Mouse (Mus musculus) adrenal gland, postnatal 36 days (tissue): ENCODE results near the gene Wfdc6a. TPM values are rescaled to one million over a fixed set of nuclear protein-coding genes. Genes with fewer than 3 reads are reported as not detected.
A peak's percentile ranks its signal among the peaks of the same experiment; 100 is the strongest.
"Not testable (repeated sequence)": the region's sequence is repeated elsewhere in the genome, so short reads cannot be mapped to it uniquely, and the experiment has no call there.

Source experiments
- DNase-seq, 2 experiments: peaks; one replicate each; pipeline ENCODE4 v3.0.0; 2021; ENCODE audit warnings: mixed read lengths in 1 of 2
- long read RNA-seq, 2 experiments: library from polyadenylated mRNA; stranded (forward); transcript quantifications; one replicate each; pipeline ENCODE4 v2.0.0; 2021; ENCODE audit warnings: borderline sequencing depth in 2 of 2
- total RNA-seq, 2 experiments: library from RNA; stranded (reverse); gene quantifications; 2 replicates each; pipeline ENCODE4 v1.2.3; 2021

Wfdc6a gene
- under 1 TPM in 1 of 2 experiments, not detected in 1; 0.40 TPM for total RNA-seq
- long read RNA-seq, experiment 1: 0 reads
- long read RNA-seq, experiment 2: 0 reads

DNA sequence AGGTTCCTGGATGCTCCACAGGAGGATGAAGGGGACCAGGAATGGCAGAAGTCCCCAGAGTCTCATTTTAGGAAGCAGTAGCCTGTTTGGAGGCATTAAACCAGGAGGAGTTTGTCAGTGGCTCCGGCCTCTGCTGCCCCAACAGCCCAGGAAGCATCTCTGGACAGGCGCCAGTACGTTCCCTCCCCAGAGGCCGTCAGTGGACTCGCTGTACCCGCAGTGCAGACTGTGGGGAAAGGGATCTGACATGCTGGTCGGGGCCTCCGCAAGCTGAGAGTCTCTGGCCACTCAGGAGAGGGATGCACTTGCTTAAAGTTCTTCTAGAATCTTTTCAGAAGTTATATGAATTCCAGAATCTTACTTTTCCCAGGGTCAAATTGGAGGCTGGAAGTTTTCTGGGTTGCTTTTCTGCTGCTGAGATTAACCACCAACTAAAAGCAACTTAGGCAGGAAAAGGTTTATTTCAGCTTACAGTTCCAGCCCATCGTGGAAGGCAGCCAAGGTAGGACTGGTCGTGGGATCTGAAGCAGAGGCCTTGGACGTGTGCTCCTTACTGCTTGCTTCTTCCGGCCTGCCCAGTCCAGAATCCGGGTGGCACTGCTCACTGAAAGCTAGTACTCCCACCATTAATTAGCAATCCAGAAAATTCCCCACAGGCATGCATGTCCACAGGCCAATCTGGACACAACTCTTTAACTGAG is at the start of gene Wfdc6a:
TSS of gene Wfdc6a (minus strand) at position 423 of the 701 bp plus-strand sequence.
- DNase-seq: peak; percentile 35 to 66

DNA sequence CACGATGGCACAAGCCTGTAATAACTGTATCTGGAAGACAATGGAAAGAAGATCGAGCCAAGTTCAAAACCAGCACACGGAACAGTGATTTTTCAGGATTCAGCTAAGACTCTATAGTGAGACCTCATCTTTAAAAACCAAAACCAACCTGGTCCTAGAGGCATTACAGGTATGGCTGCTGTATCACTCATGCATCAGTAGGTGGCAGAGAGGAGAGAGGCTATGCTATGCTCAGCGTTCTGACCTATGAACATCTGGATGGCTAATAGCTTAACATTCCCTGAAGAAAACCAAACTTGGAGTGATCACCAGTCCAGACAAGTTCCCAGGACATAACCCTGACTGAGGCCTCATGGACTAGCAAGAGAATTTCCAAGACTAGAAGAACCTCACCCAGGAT is 36.5 kb upstream of the Wfdc6a start:
- no peak for DNase-seq

DNA sequence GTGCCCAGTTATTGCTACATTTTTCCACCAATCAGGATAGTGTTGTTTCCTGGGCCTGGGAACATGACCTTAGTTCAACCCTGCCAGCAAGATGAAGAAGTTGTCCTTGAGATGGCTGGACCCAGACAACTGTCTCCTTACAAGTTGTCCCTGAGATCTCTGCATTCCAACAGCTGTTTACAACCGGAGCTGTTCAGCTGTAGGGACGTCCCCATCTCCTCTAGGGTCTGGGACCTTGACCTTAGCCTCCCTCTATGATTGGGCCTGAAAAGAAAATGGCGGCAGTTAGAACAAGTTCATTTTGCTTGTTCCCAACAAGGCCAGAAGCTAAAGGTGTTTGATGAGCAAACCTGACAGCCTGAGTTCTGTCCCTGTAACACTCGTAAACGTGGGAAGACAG is 33.8 kb upstream of the Wfdc6a start:
- DNase-seq: no peak

DNA sequence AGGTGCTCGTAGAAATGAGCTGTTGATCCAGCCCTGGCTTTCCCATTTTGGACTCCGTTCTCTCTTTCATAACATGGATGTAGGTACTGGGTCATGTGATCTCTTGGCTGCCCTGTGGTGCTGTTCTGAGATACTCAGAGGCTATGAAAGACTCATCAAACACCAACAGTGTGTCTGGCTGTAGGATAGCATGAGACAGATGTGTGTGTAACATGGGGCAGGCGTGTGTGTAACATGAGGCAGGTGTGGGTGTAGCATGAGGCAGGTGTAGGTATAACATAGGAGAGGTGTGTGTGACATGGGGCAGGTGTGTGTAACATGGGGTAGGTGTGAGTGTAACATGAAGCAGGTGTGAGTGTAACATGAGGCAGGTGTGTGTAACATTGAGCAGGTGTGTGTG is 30.1 kb upstream of the Wfdc6a start:
- no peak for DNase-seq

DNA sequence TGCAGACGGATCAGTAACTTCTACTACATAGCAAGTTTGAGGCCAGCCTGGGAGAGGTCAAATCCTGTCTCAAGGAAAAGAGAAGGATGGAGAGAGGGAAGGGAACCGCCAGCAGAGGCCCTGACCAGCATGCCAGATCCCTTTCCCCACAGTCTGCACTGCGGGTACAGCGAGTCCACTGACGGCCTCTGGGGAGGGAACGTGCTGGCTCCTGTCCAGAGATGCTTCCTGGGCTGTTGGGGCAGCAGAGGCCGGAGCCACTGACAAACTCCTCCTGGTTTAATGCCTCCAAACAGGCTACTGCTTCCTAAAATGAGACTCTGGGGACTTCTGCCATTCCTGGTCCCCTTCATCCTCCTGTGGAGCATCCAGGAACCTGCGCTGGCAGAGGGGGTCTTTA is 28.2 kb upstream of the Wfdc6a start, which contains the start of the genes Wfdc6b and Wfdc8:
TSS of gene Wfdc6b (plus strand) at position 52 of the 400 bp plus-strand sequence.
TSS of gene Wfdc8 (minus strand) at position 156 of the 400 bp plus-strand sequence.
- DNase-seq: peak; percentile 52 to 78

DNA sequence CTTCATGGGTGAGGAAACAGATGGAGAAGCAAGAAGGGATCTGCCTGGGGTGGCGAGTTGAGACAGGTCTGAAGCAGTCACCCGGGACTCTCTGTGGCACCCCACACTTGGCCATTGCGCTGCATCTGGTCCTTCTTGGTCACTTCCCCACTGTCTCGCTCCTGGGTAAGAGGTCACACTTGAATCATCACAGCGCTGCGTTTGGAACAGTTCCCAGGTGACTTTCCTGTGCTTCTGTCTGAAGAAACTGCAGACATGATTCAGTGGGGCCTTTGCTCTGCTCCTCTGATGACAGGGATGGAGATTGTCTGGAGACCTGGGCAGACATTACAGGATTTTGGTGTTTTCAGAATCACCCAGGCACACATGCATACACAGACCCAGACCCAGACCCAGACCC is 23.5 kb upstream of the Wfdc6a start:
- peak; percentile 62 to 67 for DNase-seq

DNA sequence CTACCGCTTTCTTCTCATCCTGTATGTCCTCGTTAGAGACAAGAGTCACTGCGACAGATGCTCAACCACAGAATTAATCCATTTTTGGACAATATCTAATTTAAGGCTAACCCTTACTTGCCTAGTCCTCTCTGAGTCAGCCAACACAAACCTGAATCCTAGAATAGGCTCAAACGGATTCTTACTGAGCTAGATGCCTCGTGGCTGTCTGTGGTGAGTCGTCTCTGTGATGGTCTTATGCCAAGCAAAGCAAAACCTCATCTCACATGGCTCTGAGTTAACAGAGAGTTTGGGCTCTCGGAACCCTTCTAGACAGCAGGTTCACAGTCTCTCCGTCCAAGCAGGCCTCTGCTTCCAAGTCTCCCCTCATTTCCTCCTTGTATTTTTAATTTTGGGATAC is 19.2 kb upstream of the Wfdc6a start:
- DNase-seq: no peak

DNA sequence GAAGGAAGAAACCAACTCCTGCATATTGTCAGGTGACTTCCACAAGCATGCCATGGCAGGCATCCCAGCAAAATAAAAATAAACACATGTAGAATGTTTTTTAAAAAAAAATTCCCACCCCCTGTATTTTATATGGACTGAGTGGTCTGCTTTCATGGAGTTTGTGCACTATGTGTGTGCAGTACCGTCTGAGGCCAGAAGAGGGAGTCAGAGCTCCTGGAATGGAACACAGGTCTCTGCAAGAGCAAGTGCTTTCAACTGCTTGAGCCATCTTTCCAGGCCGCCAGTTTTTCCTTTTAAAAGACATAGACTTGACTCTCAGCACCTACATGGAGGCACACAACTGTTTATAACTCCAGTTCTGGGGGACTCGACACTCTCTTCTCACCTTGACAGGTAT is 18.2 kb upstream of the Wfdc6a start:
- no peak for DNase-seq

DNA sequence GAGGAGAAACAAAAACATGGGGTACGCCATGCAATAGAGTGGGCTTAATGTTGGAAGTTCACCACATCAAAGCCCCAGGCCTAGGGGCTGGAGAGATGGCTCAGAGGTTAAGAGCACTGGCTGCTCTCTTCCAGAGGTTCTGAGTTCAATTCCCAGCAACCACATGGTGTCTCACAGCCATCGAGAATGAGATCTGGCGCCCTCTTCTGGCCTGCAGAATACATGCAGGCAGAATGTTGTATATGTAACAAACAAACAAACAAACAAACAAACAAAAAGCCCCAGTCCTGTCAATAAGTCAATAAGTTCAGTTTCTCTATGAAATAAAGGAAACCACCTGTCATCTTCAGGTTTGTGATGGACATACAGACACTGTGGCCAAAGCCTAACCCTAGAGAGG is 14.9 kb upstream of the Wfdc6a start:
- no peak for DNase-seq

DNA sequence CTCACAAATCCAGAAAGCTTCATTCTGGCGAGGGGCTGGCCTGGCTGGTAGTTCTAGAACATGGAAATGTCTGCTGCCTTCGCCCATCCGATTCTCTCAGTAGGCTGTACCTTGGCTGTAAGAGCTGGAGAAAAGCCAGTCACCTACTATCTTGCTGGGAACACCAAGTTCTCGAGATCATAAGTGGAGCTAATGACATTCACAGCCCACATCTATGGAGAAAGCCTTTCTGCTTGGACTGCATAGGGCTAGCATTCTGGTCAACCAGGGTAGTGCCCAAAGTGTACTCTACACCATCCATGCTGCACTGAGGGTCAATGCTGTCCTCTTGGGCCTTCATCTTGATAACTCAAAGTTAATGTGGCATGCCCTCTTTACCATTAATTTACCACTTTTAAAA is 8.2 kb upstream of the Wfdc6a start, which contains the start of gene Eppin:
TSS of gene Eppin (minus strand) at position 101 of the 400 bp plus-strand sequence.
- DNase-seq: no peak

DNA sequence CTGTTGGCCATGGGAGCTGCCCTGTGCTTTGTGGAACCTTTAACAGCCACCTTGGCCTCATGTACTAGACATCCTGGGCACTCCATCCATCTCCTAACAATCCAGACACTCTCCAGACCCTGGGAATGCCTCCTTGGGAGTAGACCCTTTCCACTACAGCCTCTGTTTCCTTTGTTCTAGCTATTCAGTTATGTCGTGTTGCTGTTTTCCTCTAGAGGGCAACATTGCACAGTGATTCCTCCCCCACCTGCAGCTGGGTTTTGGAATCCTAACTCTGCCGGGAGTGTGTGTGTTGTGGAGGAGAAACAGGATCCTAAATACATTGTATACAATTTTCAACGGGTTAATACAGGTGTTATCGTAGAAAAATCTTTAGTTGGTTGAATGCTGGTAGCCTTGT is 6.8 kb upstream of the Wfdc6a start:
- peak; percentile 31 to 47 for DNase-seq

DNA sequence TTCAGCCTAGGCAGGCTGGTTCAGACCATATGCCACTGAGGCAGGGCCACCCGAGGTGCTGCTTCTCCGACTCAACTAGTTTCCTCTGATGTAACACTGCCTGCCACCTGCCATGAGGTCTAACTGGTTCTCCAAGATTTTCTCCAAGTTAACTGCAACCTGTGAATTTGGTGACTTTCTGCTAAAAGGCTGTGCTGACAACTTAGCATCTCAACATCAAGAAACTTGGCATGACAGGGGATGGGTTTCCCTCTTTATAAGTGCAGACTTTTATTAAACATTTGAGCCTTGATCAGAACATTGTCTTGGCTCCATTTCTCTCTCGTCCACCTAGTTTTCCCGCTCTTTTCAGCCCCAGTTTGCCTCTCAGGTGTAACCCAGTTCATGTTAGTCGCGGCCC is 11.9 kb downstream of the Wfdc6a start, which contains the start of gene Spint3:
TSS of gene Spint3 (minus strand) at position 101 of the 400 bp plus-strand sequence.
- not testable (repeated sequence) for DNase-seq

DNA sequence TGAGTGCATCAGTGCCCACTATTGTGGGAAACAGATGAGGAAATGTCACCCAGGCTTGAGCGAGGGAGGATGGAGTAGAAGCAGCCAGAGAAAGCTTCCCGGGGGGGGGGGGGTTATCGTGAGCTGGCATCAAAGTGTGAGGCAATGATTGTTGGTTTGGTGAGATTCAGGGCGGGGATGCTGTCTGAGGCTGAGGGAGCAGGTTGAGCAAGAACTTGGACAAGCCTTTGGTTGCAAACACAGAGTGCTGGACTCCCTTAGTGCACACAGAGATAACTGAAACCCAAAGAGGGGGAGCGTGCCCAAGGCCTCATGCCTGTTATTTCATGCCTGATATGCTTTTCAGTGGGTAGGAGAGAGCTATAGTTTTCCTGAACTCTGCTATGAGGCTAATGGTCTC is 17.8 kb downstream of the Wfdc6a start:
- DNase-seq: no peak

DNA sequence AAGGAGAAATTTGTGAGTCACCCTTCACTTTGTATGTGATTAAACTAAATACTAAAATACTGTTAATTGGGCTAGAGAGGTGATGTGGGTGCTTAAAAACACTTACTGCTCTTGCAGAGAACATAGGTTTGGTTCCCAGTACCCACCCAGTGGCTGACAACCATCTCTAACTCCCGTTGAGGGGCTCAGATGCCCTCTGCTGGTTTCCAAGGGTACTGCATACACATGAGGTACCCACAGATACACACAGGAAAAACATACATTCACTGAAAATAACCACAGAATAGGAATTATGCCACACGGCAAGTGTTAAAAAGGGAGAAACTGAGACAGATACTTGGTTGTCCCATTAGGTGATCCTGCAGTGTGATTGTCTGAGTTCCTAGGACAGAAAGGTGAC is 18.2 kb downstream of the Wfdc6a start:
- DNase-seq: no peak

DNA sequence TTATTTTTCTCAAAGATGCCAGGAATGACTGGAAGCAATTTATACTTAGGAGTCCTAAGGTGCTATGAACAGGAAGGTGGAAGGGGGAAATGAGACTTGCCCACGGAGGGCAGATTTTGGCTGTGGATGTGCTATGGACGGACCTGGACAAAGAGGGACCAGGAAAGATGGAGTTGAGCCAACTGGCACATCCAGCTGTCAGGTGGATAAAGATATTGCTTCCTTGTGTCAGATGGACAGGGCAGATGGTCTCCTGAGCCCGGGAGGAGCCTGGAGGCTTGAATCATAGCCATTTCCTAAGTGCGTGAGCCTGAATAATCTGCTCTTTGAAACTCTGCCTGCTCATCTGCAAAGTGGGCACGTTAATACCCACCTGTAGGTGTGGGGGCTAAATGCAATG is 20.9 kb downstream of the Wfdc6a start:
- DNase-seq: no peak

DNA sequence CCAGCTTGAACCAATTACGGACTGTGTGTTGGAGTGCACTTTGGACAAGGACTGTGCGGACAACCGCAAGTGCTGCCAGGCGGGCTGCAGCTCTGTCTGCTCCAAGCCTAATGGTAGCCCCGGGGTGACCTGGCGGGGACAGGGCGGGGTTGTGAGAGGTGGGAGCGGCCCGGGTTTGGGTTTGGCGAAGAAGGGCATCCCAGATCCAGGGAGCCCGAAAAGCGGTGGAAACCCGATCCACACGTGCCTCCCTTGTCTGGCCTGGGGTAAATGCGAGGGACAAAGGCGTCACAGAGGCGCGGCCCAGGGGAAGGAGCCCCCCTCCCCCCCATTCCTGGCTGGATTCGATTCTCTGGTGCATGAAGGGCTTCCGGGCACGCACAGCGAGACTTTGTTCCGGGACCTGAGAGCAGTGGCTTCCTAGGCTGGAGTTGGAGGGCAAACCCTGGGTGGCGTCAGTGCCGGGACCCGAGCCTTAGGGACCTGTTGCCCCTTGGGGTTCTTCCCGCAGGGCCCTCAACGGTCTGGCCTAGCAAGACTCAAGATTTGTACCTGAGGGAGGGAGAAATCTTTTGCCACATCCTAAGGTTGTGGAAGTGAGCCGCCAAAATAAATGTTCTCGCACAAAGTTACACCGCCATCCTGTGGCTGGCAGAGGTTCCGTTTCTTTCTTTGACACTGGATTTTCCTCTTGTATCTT is 21.8 kb downstream of the Wfdc6a start:
- DNase-seq: peak; percentile 30 to 42

DNA sequence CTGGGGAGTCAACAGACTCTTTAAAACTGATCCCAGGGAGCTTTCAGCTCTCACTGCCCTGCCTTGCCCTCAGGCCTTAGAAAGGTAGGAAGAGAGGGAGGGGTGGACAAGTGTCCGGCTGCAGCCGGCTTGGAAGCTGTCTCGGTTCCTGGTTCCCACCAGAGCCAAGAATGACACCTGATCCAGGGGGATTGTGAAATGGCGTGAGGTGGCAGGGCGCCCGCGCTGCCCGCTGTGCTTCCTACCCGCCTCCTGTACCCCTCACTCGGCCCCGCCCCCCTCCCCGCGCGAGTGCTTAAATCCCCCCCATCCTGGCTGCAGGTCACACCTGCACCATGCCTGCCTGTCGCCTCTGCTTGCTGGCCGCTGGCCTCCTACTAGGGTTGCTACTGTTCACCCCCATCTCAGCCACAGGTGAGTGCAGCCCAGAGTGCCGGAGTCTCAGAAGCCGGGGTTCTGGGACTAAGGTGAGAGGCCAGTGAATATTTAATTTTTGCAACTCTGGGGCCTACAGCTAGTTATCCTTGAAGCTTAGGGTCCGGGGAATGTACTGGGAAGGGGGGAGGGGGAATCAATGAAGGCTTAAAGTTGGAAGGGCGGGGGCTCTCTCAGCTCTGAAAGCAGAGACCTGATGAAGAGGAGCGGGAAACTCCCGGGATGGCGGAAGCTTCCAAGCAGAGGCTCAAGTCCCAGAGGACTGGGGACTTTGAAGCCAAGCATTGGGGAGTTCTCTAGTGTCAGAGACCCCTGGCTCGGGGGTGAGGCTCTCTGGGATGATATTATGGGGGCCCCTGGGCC is 22.7 kb downstream of the Wfdc6a start, which contains the start of gene Wfdc2:
TSS of gene Wfdc2 (plus strand) at position 23 of the 798 bp plus-strand sequence.
- peak in 1 of 2 experiments; percentile 18 for DNase-seq

DNA sequence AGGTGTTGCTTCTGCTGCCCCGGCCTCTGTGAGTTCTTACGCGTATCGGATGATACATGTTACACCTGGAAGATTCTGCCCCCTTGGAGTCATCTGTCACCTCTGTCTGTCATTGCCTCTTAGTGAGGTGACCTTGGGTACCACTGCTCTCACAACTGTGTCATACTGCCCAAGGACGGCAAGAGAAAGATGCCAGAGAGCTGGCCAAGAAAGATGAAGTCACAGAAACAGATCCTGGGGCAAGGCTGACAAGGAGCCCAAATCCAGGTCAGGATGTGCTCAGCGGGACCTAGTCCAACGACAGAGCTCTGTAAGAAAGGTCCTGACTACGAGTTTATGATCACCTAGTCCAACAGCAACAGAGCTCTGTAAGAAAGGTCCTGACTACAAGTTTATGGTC is 25.1 kb downstream of the Wfdc6a start:
- DNase-seq: peak; percentile 59 to 60

DNA sequence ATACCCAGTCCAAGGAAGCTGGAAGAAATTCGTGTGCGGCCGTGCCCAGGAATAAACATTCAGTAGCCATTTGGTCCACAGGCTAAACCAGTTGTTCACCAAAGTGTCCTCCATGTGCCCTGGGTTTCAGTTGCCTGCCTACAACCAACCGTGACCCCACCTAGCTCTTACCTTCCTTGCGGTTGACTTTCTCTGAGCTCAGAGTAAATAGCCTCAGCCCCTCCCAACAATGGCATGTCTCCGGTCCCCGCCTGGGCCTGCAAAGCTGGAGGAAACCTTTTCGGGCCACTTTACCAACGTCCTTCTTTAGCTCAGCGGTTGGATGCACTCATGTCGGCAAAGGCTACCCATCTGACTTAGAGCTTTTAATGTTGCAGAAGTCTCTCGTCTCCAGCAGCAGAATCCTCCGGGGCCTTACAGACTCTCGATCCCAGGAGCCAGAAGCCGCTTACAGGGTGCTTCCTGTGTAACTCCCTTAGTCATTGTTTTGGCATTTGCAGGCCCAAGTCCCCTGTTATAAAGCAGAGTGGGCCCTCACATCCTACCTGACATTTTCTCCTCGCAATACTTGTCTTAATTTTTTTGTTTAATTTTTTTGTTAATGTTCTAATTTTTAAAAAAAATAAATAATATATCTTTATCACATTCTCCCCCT is 26.1 kb downstream of the Wfdc6a start:
- DNase-seq: no peak

DNA sequence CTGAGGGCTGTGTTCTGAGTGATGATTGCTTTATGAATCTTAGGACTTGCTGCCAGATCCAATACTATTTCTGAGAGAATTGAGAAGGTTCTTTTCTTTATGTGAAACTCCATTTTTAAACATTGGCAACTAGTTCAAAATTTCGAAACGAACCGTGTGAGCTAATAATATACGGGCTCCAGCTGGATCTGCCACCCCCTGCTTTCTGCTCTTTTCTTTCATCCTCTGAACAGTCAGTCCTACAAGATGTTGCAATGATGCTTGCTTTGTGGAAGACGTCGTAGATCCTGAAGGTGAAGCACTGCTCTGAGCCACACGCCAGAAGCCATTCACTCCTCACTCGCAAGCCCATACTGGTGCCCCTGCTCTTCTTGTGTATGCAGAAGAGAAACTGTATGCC is 26.8 kb downstream of the Wfdc6a start:
- no peak for DNase-seq

DNA sequence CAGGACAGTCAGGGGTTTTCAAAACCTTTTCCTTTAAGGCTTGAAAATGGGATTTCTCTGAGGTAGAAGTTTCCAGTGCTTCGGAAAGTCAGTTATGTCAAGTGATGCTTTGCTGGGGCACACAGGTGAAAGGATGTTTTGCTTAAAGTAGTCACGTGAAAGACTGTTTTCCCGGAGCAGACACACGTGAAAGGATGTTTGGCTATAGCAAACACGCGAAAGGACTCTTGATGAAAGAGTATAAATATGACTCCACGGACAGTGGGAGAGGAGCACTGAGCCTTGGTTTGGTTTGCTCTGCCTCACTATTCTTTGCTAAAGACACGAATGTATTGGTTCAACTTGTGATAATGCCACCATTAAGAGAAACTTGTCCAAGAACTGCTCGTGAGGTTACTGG is 33.7 kb downstream of the Wfdc6a start:
- no peak for DNase-seq

DNA sequence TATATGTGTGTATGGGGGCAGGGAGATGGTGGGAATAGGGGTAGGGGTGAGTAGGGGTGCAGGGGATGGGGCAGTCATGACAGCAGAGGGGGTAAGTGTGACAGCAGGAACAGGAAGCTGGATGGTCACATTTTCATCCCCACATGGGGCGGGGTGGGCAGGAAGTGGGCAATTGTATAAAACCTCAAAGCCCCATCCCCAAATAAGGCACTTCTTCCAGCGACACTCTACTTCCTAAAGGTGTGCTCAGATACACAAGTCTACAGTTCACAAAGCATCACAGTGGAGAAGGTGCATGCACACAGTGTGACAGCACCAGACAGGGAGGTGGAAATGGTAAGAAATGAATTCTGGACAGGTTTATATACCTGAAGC is 34.4 kb downstream of the Wfdc6a start:
- DNase-seq: no peak
